Mouse (Mus musculus) limb, embryonic 10.5 days (tissue): Measurements from ENCODE around the gene Aldh1a2. TPM values are rescaled to one million over a fixed set of nuclear protein-coding genes. Genes with fewer than 3 reads are reported as not detected.

Experiments used
- DNase-seq: peaks from one replicate; pipeline ENCODE4 v3.0.0-alpha.2; 2017; ENCODE audit warnings: low spot score
- H3K27ac ChIP-seq: fragments of 300-500 bp; sonication (generic); 2 replicates; pipeline ENCODE4 v1.5.1; 2016; ENCODE audit warnings: mild to moderate bottlenecking
- H3K27me3 ChIP-seq: fragments of 300-500 bp; sonication (generic); 2 replicates; pipeline ENCODE4 v1.6.1; 2016; ENCODE audit warnings: low read depth, mild to moderate bottlenecking; ENCODE audit not compliant: poor library complexity, severe bottlenecking
- H3K36me3 ChIP-seq: fragments of 300-500 bp; sonication (generic); 2 replicates; pipeline ENCODE4 v1.6.1; 2016; ENCODE audit warnings: mild to moderate bottlenecking, moderate library complexity
- H3K4me1 ChIP-seq: fragments of 300-500 bp; sonication (generic); 2 replicates; pipeline ENCODE4 v1.6.1; 2016
- H3K4me3 ChIP-seq: fragments of 300-500 bp; sonication (generic); 2 replicates; pipeline ENCODE4 v1.5.1; 2016; ENCODE audit warnings: mild to moderate bottlenecking, moderate library complexity
- H3K9me3 ChIP-seq: fragments of 300-500 bp; sonication (generic); replicated peaks from 2 replicates; pipeline ENCODE4 v1.6.1; 2016; ENCODE audit warnings: mild to moderate bottlenecking
- WGBS: fragments of 180-500 bp; shearing (Covaris S2); methylation state at CpG from one replicate; pipeline ENCODE4 v1.1.7; 2016; 5-methylcytosine and 5-hydroxymethylcytosine counted together
- polyA plus RNA-seq: library from polyadenylated mRNA; unstranded; fragments of >200 nt; fragmentation: Nextera tagmentation; extraction: Ambion mirVana; gene quantifications from 2 replicates; pipeline ENCODE4 v1.2.1, GENCODE M21; 2016

Gene Aldh1a2
- polyA plus RNA-seq, 1 experiment from 2014 or later, result 23.7 TPM

GRCm38 (mm10) chr9:71220401-71220800 lies 4.8 kb downstream of the Aldh1a2 start:
- H3K36me3 ChIP-seq, result no peaks in the 10 kb centered on the region
- no peak for DNase-seq
- H3K4me3 ChIP-seq, result no peak overlapping the region
- H3K27me3 ChIP-seq, result peaks cover 80% of the 10 kb centered on the region
- no peak overlapping the region for H3K27ac ChIP-seq
- WGBS, result 47% methylated on average over 2 of the region's 2 CpGs
- H3K4me1 ChIP-seq, result peaks cover 16% of the 10 kb centered on the region
- no peaks in the 10 kb centered on the region for H3K9me3 ChIP-seq

GRCm38 (mm10) chr9:71227226-71227970 lies 11.8 kb downstream of the Aldh1a2 start:
- DNase-seq, result no peak

GRCm38 (mm10) chr9:71230011-71230410 lies 14.4 kb downstream of the Aldh1a2 start:
- no peaks in the 10 kb centered on the region for H3K36me3 ChIP-seq
- H3K27me3 ChIP-seq, result peaks cover 85% of the 10 kb centered on the region
- H3K4me1 ChIP-seq, result peaks cover 12% of the 10 kb centered on the region
- H3K4me3 ChIP-seq, result no peak overlapping the region
- DNase-seq, result peak; percentile 41
- H3K27ac ChIP-seq, result no peak overlapping the region
- no peaks in the 10 kb centered on the region for H3K9me3 ChIP-seq
- 3% methylated on average over 6 of the region's 6 CpGs for WGBS

More at GRCm38 (mm10) chr9:71227226-71227970, 11.8 kb downstream of the Aldh1a2 start:
- no peaks in the 10 kb centered on the region for H3K36me3 ChIP-seq
- H3K4me3 ChIP-seq, result no peak overlapping the region
- H3K9me3 ChIP-seq, result no peaks in the 10 kb centered on the region
- peaks cover 85% of the 10 kb centered on the region for H3K27me3 ChIP-seq
- H3K4me1 ChIP-seq, result peaks cover 12% of the 10 kb centered on the region
- WGBS, result 34% methylated on average over 10 of the region's 10 CpGs
- no peak overlapping the region for H3K27ac ChIP-seq

GRCm38 (mm10) chr9:71236540-71236939 lies 21.0 kb downstream of the Aldh1a2 start:
- 91% methylated on average over 1 of the region's 1 CpGs for WGBS
- Histone ChIP-seq H3K9me3 (no peaks in the 10 kb centered on the region), H3K27ac (no peak overlapping the region), H3K36me3 (no peaks in the 10 kb centered on the region), H3K4me3 (no peak overlapping the region), H3K4me1 (peaks cover 7% of the 10 kb centered on the region; the same call in 1 of the 2 replicates), H3K27me3 (peaks cover 82% of the 10 kb centered on the region)
- DNase-seq, result no peak

GRCm38 (mm10) chr9:71239926-71240325 lies 24.3 kb downstream of the Aldh1a2 start:
- no peak overlapping the region for H3K27ac ChIP-seq
- peaks cover 63% of the 10 kb centered on the region for H3K27me3 ChIP-seq
- DNase-seq, result no peak
- H3K9me3 ChIP-seq, result no peaks in the 10 kb centered on the region
- H3K4me1 ChIP-seq, result peaks cover 14% of the 10 kb centered on the region; the same call in 1 of the 2 replicates
- 86% methylated on average over 2 of the region's 2 CpGs for WGBS
- H3K36me3 ChIP-seq, result no peaks in the 10 kb centered on the region
- H3K4me3 ChIP-seq, result no peak overlapping the region

GRCm38 (mm10) chr9:71241515-71242411 lies 26.2 kb downstream of the Aldh1a2 start:
- 36% methylated on average over 10 of the region's 10 CpGs for WGBS
- Histone ChIP-seq H3K27me3 (peaks cover 49% of the 10 kb centered on the region), H3K27ac (no peak overlapping the region), H3K36me3 (no peaks in the 10 kb centered on the region), H3K4me3 (no peak overlapping the region), H3K4me1 (peaks cover 14% of the 10 kb centered on the region; the same call in 1 of the 2 replicates), H3K9me3 (no peaks in the 10 kb centered on the region)
- DNase-seq, result no peak

GRCm38 (mm10) chr9:71242412-71242781 lies 26.8 kb downstream of the Aldh1a2 start:
- H3K9me3 ChIP-seq, result no peaks in the 10 kb centered on the region
- 74% methylated on average over 5 of the region's 5 CpGs for WGBS

GRCm38 (mm10) chr9:71254380-71254779 lies 38.8 kb downstream of the Aldh1a2 start:
- Histone ChIP-seq H3K4me1 (no peaks in the 10 kb centered on the region), H3K27ac (no peak overlapping the region), H3K9me3 (no peaks in the 10 kb centered on the region), H3K27me3 (peaks cover 35% of the 10 kb centered on the region), H3K4me3 (no peak overlapping the region), H3K36me3 (no peaks in the 10 kb centered on the region)
- WGBS, result 95% methylated on average over 2 of the region's 2 CpGs
- DNase-seq, result no peak

More at GRCm38 (mm10) chr9:71242412-71242781, 26.8 kb downstream of the Aldh1a2 start:
- H3K27me3 ChIP-seq, result peaks cover 49% of the 10 kb centered on the region
- no peak overlapping the region for H3K27ac ChIP-seq
- no peak overlapping the region for H3K4me3 ChIP-seq
- peaks cover 14% of the 10 kb centered on the region; the same call in 1 of the 2 replicates for H3K4me1 ChIP-seq
- no peak for DNase-seq
- no peaks in the 10 kb centered on the region for H3K36me3 ChIP-seq

GRCm38 (mm10) chr9:71262711-71263110 lies 47.1 kb downstream of the Aldh1a2 start:
- H3K9me3 ChIP-seq, result no peaks in the 10 kb centered on the region
- 31% methylated on average over 3 of the region's 3 CpGs for WGBS
- peaks cover 27% of the 10 kb centered on the region for H3K27me3 ChIP-seq

GRCm38 (mm10) chr9:71269711-71270110 lies 54.1 kb downstream of the Aldh1a2 start:
- H3K27ac ChIP-seq, result no peak overlapping the region
- no peak for DNase-seq
- no peak overlapping the region for H3K4me3 ChIP-seq
- no peaks in the 10 kb centered on the region for H3K27me3 ChIP-seq
- H3K4me1 ChIP-seq, result no peaks in the 10 kb centered on the region
- H3K36me3 ChIP-seq, result no peaks in the 10 kb centered on the region
- WGBS, result 88% methylated on average over 5 of the region's 5 CpGs
- H3K9me3 ChIP-seq, result no peaks in the 10 kb centered on the region

More at GRCm38 (mm10) chr9:71262711-71263110, 47.1 kb downstream of the Aldh1a2 start:
- Histone ChIP-seq H3K4me3 (no peak overlapping the region), H3K27ac (no peak overlapping the region), H3K4me1 (no peaks in the 10 kb centered on the region), H3K36me3 (no peaks in the 10 kb centered on the region)
- no peak for DNase-seq

- Histone ChIP-seq H3K4me3 (no peak overlapping the region), H3K27me3 (no peaks in the 10 kb centered on the region), H3K27ac (no peak overlapping the region), H3K9me3 (no peaks in the 10 kb centered on the region), H3K36me3 (no peaks in the 10 kb centered on the region), H3K4me1 (no peaks in the 10 kb centered on the region)
- DNase-seq, result no peak
- 91% methylated on average over 3 of the region's 3 CpGs for WGBS
Measured at GRCm38 (mm10) chr9:71270205-71270604, 54.6 kb downstream of the Aldh1a2 start.

- no peaks in the 10 kb centered on the region for H3K27me3 ChIP-seq
- DNase-seq, result no peak
Measured at GRCm38 (mm10) chr9:71276149-71276721, 60.6 kb downstream of the Aldh1a2 start.

More at GRCm38 (mm10) chr9:71276149-71276721, 60.6 kb downstream of the Aldh1a2 start:
- no peaks in the 10 kb centered on the region for H3K36me3 ChIP-seq
- H3K4me1 ChIP-seq, result peaks cover 7% of the 10 kb centered on the region
- WGBS, result 76% methylated on average over 14 of the region's 14 CpGs
- H3K27ac ChIP-seq, result peak overlapping the region; percentile 16; the same call in 1 of the 2 replicates
- no peak overlapping the region for H3K4me3 ChIP-seq
- no peaks in the 10 kb centered on the region for H3K9me3 ChIP-seq
